Mouse (Mus musculus): Measurements from ENCODE around the gene Ncf1. TPM values are rescaled to one million over a fixed set of nuclear protein-coding genes. Genes with fewer than 3 reads are reported as not detected.

The Ncf1 gene
- total RNA-seq, 2 experiments from 2014 or later: 5.0 to 5.3 TPM

DNA sequence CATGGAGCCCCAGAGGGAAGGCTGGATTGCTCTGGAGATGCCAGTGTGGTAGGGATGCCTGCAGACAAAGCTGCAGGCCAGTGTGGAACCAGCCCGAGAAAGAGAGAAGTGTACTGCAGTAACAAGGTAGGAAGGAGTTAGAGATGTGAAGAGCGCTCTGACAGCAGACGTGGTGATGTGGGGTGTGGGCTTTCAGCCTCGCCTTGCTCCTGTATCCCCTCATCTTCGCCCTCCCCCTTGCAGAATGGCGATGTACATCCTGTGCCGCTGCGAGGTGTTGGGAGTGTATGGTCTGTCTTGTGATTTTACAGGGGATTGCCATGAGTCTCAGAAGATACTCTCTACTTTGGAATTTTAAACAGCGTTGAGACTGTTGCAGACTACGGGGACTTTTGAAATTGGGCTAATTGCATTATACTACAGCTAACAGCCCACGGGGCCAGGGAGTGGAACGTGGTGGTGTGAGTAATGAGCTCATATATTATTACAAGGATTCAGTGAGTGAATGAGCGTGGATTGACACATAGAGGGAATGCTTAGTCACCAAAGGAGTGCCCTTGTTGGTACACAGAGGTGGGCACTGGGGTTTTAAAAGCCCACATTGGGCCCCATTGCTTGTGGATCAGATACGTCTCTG is 19.3 kb upstream of the Ncf1 start:
- DNase-seq (ENCODE audit: low spot score): no peak
- intact Hi-C loops (cut with DNase I): no loop called here

DNA sequence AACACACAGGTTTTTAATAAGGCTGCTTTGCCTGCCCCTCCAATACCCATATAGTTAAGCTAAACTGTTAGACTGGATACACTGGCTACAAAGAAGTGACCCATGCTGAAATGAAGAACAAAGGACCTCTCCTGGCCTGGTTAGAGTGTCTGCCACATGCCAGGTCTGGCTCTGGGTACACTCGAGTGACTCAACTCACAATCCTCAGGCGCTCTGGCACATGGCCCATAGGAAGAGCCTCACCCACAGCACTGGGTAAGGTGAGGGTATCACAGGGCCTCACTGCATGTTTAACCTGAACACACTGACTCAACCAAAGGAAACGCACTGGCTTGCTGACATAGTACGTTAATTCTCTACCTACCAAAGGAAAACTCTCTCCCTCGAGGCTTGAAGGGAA is 16.7 kb upstream of the Ncf1 start:
- intact Hi-C loops (cut with DNase I): no loop called here
- DNase-seq (ENCODE audit: low spot score): no peak

DNA sequence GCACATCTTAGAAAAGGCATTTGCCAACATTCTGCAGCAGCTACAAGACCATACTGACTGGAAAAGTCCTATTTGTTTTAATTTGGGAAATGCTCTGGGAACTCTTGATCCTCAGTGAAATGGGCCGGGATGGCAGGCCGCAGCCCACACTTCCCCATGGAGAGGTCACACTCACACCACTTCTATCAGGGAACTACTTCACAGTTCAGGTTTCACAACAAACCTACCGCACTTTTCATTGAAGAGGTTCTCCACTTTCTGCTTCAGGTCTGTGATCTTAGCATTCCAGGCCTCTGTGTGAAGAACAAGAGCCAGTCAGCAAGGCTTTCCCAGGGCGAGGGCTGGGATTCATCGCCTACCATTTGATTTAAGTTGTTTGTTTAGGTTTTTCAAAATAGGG is 15.5 kb upstream of the Ncf1 start:
- intact Hi-C loops (cut with DNase I): no loop called here

DNA sequence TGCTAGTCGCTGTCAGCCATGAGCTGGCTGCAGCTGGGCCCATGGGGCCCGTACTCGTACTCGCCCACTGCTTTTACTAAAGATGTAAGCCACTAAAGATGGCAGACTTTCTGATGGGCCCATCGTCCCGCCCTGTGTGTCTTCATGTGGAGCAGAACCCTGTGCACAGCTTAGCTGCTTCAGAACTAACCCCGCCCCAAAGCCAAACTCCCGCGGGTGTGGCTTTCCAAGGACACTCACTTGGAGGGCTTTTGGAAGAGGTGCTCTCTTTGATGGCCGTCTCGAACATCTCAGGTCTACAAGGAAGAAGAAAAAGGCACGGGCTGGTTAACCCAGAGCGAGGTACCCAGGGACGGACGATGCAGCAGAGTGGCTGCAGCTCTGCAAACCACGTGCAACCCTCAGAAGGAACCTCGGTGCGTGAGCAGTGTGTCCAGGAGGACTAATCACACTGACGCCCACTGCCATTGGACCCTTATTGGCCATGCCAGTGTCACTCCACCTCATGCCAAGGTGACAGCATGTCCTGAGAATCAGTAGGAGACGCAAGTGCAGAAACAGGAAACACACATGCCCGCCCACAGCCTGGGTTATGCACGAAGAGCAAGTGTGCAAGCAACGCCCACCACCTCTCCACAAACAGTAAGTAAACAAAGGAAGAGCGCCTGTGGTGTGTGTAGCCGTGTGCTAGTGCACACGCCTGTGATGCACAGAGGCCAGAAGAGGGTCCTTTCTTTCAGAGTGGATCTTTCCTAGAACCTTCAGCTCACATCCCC is 14.4 kb upstream of the Ncf1 start:
- no peak for DNase-seq (ENCODE audit: low spot score)
- intact Hi-C loops (cut with DNase I): no loop called here

More for the DNA sequence above, 15.5 kb upstream of the Ncf1 start:
- DNase-seq (ENCODE audit: low spot score): no peak

DNA sequence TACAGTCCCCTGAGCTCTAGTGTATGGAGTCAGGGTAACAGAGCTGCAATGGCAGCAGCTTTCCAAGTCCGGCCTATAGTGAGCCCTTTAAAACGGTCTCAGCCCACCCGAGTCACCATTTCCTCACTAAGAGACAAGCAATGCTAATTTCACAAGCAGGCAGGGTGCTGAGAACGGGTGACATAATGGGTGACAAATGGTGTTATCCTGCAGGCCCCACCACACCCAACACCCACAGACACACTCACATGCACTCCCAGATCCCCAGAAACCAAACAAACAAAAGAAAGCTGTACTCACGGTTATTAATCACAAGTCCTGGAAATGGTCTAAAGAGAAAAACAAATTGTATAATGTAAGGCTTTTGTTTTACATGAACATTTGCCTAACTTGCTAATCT is 12.4 kb upstream of the Ncf1 start:
- DNase-seq (ENCODE audit: low spot score): no peak

DNA sequence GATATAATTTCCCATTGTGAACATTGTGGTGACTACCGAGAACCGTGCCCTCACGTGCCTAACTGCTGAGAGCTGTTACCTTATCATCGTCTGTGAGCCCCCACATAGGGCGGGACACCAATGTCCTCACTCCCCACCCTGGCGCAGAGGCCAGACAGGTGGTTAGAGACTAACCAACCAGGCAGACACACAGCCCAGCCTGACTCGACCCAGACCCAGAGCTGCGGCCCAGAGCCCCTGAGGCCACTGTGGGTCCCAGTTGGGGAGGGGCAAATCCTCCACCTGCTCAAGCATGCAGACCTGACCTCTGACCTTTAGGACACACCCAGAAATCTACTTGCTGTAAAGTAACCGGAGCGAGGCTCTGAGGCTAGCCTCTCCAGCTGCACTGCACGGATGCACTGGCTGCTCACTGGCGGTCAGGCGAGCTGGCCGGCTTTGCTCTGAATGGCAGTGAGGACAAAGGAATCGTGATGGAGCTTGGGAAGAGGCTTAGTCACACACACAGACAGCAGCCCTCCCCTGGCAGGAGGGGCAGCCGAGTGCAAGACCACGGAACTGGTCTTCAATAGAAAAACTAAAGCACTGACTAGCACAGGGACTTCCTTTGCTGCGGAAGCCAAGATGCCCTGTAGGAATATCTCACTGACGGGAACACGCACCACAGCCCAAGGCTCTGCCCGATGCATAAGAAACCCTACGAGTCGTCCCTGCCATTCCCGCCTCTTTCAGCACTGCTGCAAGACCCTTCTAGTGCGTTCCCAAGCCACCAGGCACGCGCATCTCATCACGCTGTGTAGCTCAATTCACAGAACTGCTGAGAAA is 8.7 kb upstream of the Ncf1 start:
- no peak for DNase-seq (ENCODE audit: low spot score)
- intact Hi-C loops (cut with DNase I): no loop called here

More for the DNA sequence above, 12.4 kb upstream of the Ncf1 start:
- intact Hi-C loops (cut with DNase I): no loop called here

DNA sequence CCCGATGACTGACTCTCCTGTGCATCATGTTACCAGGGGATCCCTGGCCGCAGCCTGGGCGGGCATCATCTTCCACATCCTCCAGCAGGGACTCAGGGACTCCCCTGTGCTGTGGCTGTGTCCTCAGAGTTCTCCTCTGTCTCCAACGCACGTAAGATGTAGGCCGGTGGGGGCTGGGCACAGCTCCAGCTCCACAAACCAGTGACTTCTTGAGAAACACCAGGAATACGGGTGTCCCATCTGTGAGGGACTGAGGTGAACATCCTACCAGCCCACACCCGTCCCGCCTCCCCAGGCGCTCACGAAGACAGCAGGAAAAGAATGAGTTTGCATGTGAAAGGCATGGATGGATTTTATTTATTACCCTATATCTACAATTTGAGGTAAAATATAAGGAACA is 8.1 kb upstream of the Ncf1 start:
- intact Hi-C loops (cut with DNase I): no loop called here
- DNase-seq (ENCODE audit: low spot score): no peak

DNA sequence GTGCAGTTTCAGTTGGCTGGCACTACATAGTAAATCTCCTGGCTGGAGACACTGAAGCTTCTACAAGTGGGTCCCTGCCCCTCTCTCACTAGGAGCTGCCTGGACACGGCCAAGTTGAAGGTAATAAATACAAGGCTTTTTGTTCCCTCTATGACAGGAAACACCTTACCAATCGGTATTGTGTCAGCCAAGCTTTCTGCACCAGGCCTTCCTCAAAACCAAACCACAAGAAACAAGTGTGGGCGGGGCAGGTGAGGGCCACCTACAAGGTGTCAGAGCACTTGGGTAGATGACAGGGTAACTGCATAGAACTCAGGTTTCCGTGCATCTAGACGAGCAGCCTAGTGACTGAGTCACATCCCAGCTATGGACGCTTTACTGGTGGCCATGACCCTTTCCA is 7.4 kb upstream of the Ncf1 start:
- intact Hi-C loops (cut with DNase I): no loop called here

DNA sequence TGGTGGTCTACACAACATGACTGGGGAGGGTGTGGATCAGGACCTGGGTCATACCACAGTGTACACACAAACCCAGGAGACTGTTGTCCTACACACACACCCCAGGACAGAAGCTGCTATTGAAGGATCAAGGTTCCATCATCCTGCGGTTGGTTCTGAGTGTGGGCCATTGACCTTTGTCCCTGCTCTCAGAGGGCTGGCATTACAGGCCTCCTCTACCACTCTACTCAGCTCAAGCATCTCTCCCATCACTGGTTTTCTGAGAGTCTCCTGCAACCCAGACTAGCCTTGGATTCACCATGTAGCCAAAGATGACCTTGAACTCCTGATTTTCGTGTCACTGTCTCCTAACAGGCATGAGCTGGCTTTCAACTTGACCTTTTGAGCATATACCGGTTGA is 6.8 kb upstream of the Ncf1 start:
- intact Hi-C loops (cut with DNase I): no loop called here
- no peak for DNase-seq (ENCODE audit: low spot score)

More for the DNA sequence above, 7.4 kb upstream of the Ncf1 start:
- DNase-seq (ENCODE audit: low spot score): no peak

DNA sequence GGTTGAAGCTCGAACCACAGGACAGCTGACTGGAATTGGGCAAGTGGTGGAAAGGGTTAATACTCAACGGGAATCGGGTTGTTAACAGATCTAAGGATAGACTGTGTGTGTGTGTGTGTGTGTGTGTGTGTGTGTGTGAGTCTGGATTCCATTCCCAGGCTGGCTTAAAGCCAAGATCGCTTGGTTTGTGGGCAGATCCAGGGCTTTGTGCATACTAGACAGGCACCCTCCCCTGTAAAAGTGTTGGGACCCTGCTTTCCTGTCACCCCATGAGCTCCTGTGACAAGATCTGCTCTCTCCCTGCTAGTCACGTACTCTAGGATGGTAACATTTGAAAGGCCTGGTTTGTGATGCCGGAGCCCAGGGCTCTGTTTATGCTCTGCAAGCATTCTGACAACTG is 5.7 kb upstream of the Ncf1 start:
- DNase-seq (ENCODE audit: low spot score): no peak
- intact Hi-C loops (cut with DNase I): no loop called here

DNA sequence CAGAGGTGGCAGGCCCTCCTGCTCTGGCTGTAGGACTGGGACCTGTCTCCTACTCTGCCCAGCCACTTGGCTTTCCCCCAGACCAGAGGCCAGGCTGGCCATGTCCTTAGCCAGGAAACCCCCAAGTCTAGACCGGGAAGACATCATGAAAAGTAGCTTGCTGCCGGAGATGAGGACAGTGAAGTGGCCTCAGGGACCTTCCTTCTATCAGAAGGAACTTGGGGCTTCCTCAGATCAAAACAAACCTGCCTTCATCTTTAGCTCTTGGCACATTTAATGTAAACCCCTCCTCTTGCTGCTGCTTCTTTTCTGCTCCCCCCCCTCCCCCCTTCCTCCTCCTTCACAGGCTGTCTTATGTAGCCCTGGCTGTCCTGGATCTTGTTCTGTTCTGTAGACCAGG is 4.8 kb upstream of the Ncf1 start:
- DNase-seq (ENCODE audit: low spot score): no peak
- intact Hi-C loops (cut with DNase I): no loop called here

DNA sequence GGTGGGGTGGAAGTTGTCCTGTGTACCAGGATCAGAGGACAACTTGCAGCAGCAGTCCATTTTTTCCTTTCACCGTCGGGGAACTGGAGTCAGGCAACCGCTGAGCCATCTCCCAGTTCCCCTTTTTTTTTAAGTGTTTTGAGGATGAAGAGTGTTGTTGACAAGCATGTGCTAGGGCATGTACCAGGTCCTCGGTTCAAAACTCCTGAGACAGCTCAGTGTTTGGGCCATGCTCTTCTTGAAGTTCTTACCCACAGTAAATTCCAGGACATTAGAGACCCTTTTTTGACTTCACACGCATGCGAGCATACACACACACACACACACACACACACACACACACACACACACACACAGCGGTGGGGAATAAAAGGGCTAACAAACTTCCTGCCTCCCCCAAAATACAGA is 3.8 kb upstream of the Ncf1 start:
- DNase-seq (ENCODE audit: low spot score): no peak
- intact Hi-C loops (cut with DNase I): no loop called here

DNA sequence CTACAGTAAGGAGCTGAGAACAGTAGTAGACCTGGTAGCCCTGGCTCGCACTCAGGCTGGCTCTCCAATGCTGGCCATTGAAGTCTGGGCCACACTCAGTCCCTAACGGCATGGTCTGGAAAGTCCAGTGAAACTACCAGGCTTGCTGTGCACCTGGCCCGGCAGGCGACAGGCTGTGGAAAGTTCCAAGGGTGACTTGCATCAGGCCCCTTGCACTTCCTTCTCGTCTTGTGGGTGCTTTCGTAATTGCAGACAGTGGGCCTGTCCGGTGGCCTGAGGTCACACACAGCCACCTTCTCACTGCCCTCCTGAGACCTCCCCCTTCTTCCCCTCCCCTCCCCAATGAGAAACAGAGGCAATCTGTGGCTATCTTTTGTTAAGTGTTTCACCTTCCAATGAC is 3.1 kb upstream of the Ncf1 start:
- intact Hi-C loops (cut with DNase I): no loop called here
- peak; percentile 35 for DNase-seq (ENCODE audit: low spot score)

DNA sequence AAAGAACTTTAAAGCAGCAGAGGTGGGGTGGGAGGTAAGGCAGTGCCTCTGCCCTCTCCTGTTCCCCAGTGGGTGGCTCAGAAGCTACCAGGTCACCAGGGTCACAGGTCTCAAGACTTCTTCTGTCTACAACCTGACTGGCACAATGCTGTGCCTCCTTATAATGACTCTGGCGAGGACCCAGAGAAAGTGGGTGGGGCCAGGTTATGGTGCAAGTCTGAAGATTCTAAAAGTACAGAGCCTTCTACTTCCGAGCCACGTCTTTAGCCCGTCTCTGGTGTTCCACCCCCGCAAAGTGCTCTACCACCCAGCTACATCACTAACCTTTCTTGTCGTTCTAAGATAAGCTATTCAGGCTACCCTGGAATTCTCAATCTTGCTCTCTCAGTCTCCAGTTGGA is 2.7 kb upstream of the Ncf1 start:
- no peak for DNase-seq (ENCODE audit: low spot score)
- intact Hi-C loops (cut with DNase I): no loop called here

DNA sequence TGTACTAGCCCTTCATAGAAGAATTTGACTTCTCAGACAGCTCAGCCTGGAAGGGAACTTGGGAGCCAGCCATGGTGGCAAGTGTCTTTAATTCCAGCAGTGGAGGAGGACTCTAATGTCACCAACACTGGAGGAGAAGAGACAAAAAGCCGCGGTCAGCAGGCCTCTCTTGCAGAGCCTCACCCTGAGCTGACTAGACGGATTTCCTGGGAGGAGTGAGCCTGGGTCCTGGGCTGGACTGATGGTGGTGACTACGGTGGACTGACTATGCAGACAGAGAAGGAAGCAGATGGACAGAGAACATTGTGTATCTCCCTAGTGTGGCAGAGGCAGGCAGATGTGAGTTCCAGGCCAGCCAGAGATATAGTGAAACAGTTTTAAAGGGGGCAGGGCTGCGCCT is 2.0 kb upstream of the Ncf1 start:
- intact Hi-C loops (cut with DNase I): no loop called here

DNA sequence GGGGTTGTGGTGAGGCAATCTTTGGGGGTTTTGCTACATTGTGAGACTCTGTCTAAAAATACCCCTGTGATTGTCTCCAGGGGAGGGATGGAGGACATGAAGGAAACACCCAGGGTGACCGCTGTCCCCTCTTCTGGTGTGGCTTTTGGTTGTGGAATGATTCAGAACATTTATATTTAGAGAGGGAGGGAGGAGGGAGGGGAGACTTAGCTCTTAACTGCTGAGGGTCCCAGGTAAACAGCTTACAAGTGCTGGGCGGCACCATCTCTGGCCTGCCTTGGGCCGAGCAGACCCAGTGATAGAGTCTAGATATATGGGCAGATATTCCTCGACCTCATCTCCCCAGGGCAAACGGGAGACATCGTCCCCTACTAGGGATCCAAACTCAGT is 1.2 kb downstream of the Ncf1 start:
- intact Hi-C loops (cut with DNase I): no loop called here
- no peak for DNase-seq (ENCODE audit: low spot score)

More for the DNA sequence above, 2.0 kb upstream of the Ncf1 start:
- peak; percentile 59 for DNase-seq (ENCODE audit: low spot score)

DNA sequence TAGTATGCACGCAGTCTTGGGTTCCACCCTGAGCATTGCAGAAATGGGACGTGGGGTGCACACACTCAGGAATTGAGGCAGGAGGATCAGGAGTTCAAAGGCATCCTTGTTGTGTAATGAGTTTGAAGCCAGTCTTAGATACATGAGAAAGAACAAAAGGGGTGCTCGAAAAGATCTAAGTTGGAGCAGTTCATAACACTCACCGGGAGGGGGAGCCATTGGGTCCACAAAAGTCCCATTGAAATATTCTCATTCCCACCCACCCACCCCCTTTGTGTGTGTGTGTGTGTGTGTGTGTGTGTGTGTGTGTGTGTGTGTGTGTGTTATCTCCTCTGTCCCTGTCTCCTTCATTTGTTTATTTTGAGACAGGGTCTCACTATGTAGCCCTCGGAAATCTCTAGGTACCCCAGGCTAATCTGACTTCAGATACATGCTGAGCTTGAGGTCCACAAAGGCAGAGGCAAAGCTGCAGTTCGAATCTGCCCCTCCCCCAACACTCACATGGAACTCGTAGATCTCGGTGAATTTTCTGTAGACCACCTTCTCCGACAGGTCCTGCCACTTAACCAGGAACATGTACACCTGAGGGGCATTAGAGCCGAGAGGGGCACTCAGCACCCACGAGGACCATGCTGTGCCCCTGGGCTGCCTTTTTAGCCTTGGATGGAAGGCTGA is 1.7 kb downstream of the Ncf1 start:
- no peak for DNase-seq (ENCODE audit: low spot score)
- intact Hi-C loops (cut with DNase I): loop anchor here (2.0 kb wide), 1 partner anchor 113 kb away; no protein-coding TSS in a partner anchor

DNA sequence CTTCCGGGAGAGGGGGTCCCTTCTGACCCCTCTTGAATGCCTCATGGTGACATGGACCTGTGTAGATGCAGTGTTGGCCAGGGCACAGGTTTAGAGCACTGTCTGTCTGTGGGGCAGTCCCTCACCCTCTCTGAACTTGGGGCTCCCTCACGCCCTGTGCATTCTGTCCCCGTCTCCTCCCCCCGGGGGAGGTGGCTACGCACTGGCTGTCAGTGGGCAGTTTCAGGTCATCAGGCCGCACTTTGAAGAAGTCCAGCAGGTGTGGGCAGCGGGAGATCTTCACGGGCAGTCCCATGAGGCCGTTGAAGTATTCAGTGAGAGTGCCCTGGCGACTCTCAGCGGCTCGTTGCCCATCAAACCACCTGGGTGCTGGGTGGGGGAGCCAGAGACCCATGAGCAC is 2.5 kb downstream of the Ncf1 start:
- intact Hi-C loops (cut with DNase I): loop anchor here (2.0 kb wide), 1 partner anchor 114 kb away; no protein-coding TSS in a partner anchor
- no peak for DNase-seq (ENCODE audit: low spot score)

DNA sequence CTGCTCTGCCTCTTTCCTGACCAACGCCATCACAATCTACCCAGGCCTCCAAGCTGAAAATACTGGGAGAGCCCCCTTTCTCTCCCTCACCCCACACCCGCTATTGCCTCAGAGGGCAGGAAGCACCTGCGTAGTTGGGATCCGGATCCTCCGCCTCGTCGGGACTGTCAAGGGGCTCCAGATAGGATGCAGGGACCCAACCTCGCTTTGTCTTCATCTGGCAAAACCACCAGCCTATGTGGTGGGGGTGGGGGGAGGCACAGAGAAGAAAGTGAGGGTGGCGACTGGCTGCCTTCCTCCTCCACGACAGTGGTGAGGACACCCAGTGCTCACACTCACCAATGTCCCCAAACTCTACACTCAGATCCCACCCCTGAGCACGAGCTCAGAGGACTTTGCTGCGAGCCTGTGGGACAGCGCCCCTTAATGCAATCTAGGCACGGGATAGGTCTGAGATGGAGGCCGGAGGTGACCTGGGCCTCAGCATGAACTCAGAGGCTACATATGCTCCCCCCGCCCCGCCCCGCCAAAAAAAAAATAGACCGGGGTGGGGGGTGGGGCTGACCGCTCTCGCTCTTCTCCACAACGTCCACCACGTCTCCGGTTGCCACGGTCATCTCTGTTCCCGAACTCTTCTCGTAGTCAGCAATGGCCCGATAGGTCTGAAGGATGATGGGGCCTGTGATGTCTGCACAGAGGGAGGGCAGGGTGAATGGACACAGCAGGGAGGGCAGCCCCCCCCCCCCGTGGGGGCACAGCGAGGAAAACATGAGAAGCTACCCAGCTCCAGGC is 4.1 kb downstream of the Ncf1 start:
- intact Hi-C loops (cut with DNase I): no loop called here

More for the DNA sequence above, 4.1 kb downstream of the Ncf1 start:
- DNase-seq (ENCODE audit: low spot score): no peak

Measured in heart, postnatal 25 days (tissue).